Mouse (Mus musculus): Measurements from ENCODE around the gene Creb5.

DNA sequence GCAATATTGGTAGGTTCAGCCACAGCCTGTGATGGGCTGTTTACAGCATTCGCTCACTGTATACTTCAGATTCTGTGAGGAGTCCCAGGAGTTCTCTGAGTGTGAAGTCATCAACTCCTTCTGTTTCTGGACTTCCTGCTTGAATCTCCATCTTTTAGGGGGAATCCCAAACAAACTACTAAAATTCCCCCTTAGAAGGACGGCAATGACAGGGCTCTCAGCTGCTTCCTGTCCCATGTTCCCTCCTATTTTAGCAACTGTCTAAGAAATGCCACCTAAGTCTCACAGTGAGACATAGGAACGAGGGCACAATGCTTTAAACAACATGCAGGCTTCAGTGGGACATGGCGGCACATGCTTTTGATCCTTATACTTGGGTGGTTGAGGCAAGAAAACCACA lies 204.3 kb downstream of the Creb5 start:
- no peak for TF ChIP-seq CTCF (IDR thresholded peaks at IDR 0.05; ENCODE audit: borderline replicate concordance, insufficient read depth, low read depth, low read length)
- TF ChIP-seq POLR2A (IDR thresholded peaks at IDR 0.05; ENCODE audit: borderline replicate concordance, insufficient read depth, low read length): no peak

Data from cerebellum, adult 2 months (tissue).